Mouse (Mus musculus): ENCODE measurements around the gene Rab13. TPM values are rescaled to one million over a fixed set of nuclear protein-coding genes. Genes with fewer than 3 reads are reported as not detected.
"Not testable (repeated sequence)": the region's sequence is repeated elsewhere in the genome, so short reads cannot be mapped to it uniquely, and the experiment has no call there.

Gene Rab13
- polyA plus RNA-seq, 1 experiment from 2014 or later, result 41.5 TPM

- Histone ChIP-seq H3K4me1 (replicated peaks; ENCODE audit: control insufficient read depth, insufficient read depth, low read length) (peaks cover 7% of the 10 kb centered on the region), H3K27ac (ENCODE audit: low read length) (peak within 1 kb of the TSS; percentile 43), H3K4me3 (ENCODE audit: low read length) (peak within 1 kb of the TSS; percentile 48), H3K36me3 (ENCODE audit: control insufficient read depth, insufficient read depth, low read length) (no peaks in the 10 kb centered on the region), H3K9ac (ENCODE audit: low read length) (peak within 1 kb of the TSS; percentile 57), H3K27me3 (ENCODE audit: control insufficient read depth, insufficient read depth, low read depth, low read length) (no peaks in the 10 kb centered on the region), H3K9me3 (ENCODE audit: control insufficient read depth, low read length) (no peaks in the 10 kb centered on the region), H3K4me2 (ENCODE audit: low read depth, low read length) (peak within 1 kb of the TSS; percentile 72)
- WGBS, result 5% methylated on average over 19 of the region's 19 CpGs
- peak; percentile 63 for ATAC-seq (ENCODE audit: low read depth)
Observed at GRCm38 (mm10) chr3:90242984-90243775, 29.7 kb downstream of the Rab13 start, which contains the start of gene Creb3l4. TSS of gene Creb3l4 (minus strand) at chr3:90243512.

GRCm38 (mm10) chr3:90245406-90245805 is 31.9 kb downstream of the Rab13 start:
- 59% methylated on average over 2 of the region's 2 CpGs for WGBS
- Histone ChIP-seq H3K4me3 (ENCODE audit: low read length) (no peak overlapping the region), H3K9ac (ENCODE audit: low read length) (no peak overlapping the region), H3K4me2 (ENCODE audit: low read depth, low read length) (no peak overlapping the region), H3K4me1 (replicated peaks; ENCODE audit: control insufficient read depth, insufficient read depth, low read length) (peaks cover 12% of the 10 kb centered on the region), H3K27ac (ENCODE audit: low read length) (no peak overlapping the region), H3K36me3 (ENCODE audit: control insufficient read depth, insufficient read depth, low read length) (no peaks in the 10 kb centered on the region), H3K27me3 (ENCODE audit: control insufficient read depth, insufficient read depth, low read depth, low read length) (no peaks in the 10 kb centered on the region), H3K9me3 (ENCODE audit: control insufficient read depth, low read length) (no peaks in the 10 kb centered on the region)
- ATAC-seq (ENCODE audit: low read depth), result no peak

- peak overlapping the region; percentile 87 for H3K4me3 ChIP-seq (ENCODE audit: low read length)
- H3K4me2 ChIP-seq (ENCODE audit: low read depth, low read length), result peak overlapping the region; percentile 72
- H3K27ac ChIP-seq (ENCODE audit: low read length), result peak overlapping the region; percentile 97
- peaks cover 10% of the 10 kb centered on the region for H3K36me3 ChIP-seq (ENCODE audit: control insufficient read depth, insufficient read depth, low read length)
- H3K9ac ChIP-seq (ENCODE audit: low read length), result peak overlapping the region; percentile 76
- H3K27me3 ChIP-seq (ENCODE audit: control insufficient read depth, insufficient read depth, low read depth, low read length), result no peaks in the 10 kb centered on the region
- no peak for ATAC-seq (ENCODE audit: low read depth)
- under 1% methylated on average over 3 of the region's 3 CpGs for WGBS
- no peaks in the 10 kb centered on the region for H3K9me3 ChIP-seq (ENCODE audit: control insufficient read depth, low read length)
- H3K4me1 ChIP-seq (replicated peaks; ENCODE audit: control insufficient read depth, insufficient read depth, low read length), result peaks cover 12% of the 10 kb centered on the region
Observed at GRCm38 (mm10) chr3:90247630-90247959, 34.1 kb downstream of the Rab13 start.

- H3K4me3 ChIP-seq (ENCODE audit: low read length), result peak within 1 kb of the TSS; percentile 87
- no peaks in the 10 kb centered on the region for H3K27me3 ChIP-seq (ENCODE audit: control insufficient read depth, insufficient read depth, low read depth, low read length)
- H3K36me3 ChIP-seq (ENCODE audit: control insufficient read depth, insufficient read depth, low read length), result peaks cover 10% of the 10 kb centered on the region
- peak; percentile 96 for ATAC-seq (ENCODE audit: low read depth)
- H3K9me3 ChIP-seq (ENCODE audit: control insufficient read depth, low read length), result no peaks in the 10 kb centered on the region
- H3K4me1 ChIP-seq (replicated peaks; ENCODE audit: control insufficient read depth, insufficient read depth, low read length), result peaks cover 9% of the 10 kb centered on the region
- peak within 1 kb of the TSS; percentile 80 for H3K4me2 ChIP-seq (ENCODE audit: low read depth, low read length)
- WGBS, result 0% methylated on average over 44 of the region's 44 CpGs
- H3K9ac ChIP-seq (ENCODE audit: low read length), result peak within 1 kb of the TSS; percentile 90
- peak within 1 kb of the TSS; percentile 97 for H3K27ac ChIP-seq (ENCODE audit: low read length)
Observed at GRCm38 (mm10) chr3:90247960-90248745, 34.7 kb downstream of the Rab13 start, which contains the start of gene Slc39a1. TSS of gene Slc39a1 (plus strand) at chr3:90248172.

GRCm38 (mm10) chr3:90248746-90249100 is 35.2 kb downstream of the Rab13 start:
- ATAC-seq (ENCODE audit: low read depth), result no peak; the same call in 1 of the 2 replicates

GRCm38 (mm10) chr3:90250791-90251190 is 37.3 kb downstream of the Rab13 start:
- Histone ChIP-seq H3K4me3 (ENCODE audit: low read length) (no peak overlapping the region), H3K4me1 (replicated peaks; ENCODE audit: control insufficient read depth, insufficient read depth, low read length) (peaks cover 16% of the 10 kb centered on the region), H3K27ac (ENCODE audit: low read length) (no peak overlapping the region), H3K36me3 (ENCODE audit: control insufficient read depth, insufficient read depth, low read length) (peaks cover 10% of the 10 kb centered on the region), H3K9ac (ENCODE audit: low read length) (no peak overlapping the region), H3K9me3 (ENCODE audit: control insufficient read depth, low read length) (no peaks in the 10 kb centered on the region), H3K4me2 (ENCODE audit: low read depth, low read length) (no peak overlapping the region), H3K27me3 (ENCODE audit: control insufficient read depth, insufficient read depth, low read depth, low read length) (no peaks in the 10 kb centered on the region)
- whole genome bisulfite sequencing, result 73% methylated on average over 6 of the region's 6 CpGs
- no peak for ATAC-seq (ENCODE audit: low read depth)

More at GRCm38 (mm10) chr3:90248746-90249100, 35.2 kb downstream of the Rab13 start:
- Histone ChIP-seq H3K36me3 (ENCODE audit: control insufficient read depth, insufficient read depth, low read length) (peaks cover 10% of the 10 kb centered on the region), H3K4me1 (replicated peaks; ENCODE audit: control insufficient read depth, insufficient read depth, low read length) (peaks cover 9% of the 10 kb centered on the region), H3K27me3 (ENCODE audit: control insufficient read depth, insufficient read depth, low read depth, low read length) (no peaks in the 10 kb centered on the region), H3K4me2 (ENCODE audit: low read depth, low read length) (peak overlapping the region; percentile 80), H3K4me3 (ENCODE audit: low read length) (peak overlapping the region; percentile 87), H3K9me3 (ENCODE audit: control insufficient read depth, low read length) (no peaks in the 10 kb centered on the region), H3K9ac (ENCODE audit: low read length) (peak overlapping the region; percentile 90), H3K27ac (ENCODE audit: low read length) (peak overlapping the region; percentile 97)
- whole genome bisulfite sequencing, result 0% methylated on average over 10 of the region's 10 CpGs

- not testable (repeated sequence) for H3K9me3 ChIP-seq (ENCODE audit: control insufficient read depth, low read length); H3K27ac ChIP-seq (ENCODE audit: low read length); H3K27me3 ChIP-seq (ENCODE audit: control insufficient read depth, insufficient read depth, low read depth, low read length); H3K4me2 ChIP-seq (ENCODE audit: low read depth, low read length); ATAC-seq (ENCODE audit: low read depth); H3K36me3 ChIP-seq (ENCODE audit: control insufficient read depth, insufficient read depth, low read length); H3K4me3 ChIP-seq (ENCODE audit: low read length); H3K9ac ChIP-seq (ENCODE audit: low read length)
- peaks cover 21% of the 10 kb centered on the region for H3K4me1 ChIP-seq (replicated peaks; ENCODE audit: control insufficient read depth, insufficient read depth, low read length)
- 94% methylated on average over 10 of the region's 12 CpGs for WGBS
Observed at GRCm38 (mm10) chr3:90251731-90252226, 38.3 kb downstream of the Rab13 start.

- Histone ChIP-seq H3K36me3 (ENCODE audit: control insufficient read depth, insufficient read depth, low read length) (peaks cover 14% of the 10 kb centered on the region), H3K4me1 (replicated peaks; ENCODE audit: control insufficient read depth, insufficient read depth, low read length) (peaks cover 18% of the 10 kb centered on the region)
- not testable (repeated sequence) for H3K9me3 ChIP-seq (ENCODE audit: control insufficient read depth, low read length); H3K27me3 ChIP-seq (ENCODE audit: control insufficient read depth, insufficient read depth, low read depth, low read length); ATAC-seq (ENCODE audit: low read depth); H3K9ac ChIP-seq (ENCODE audit: low read length); H3K4me3 ChIP-seq (ENCODE audit: low read length); H3K27ac ChIP-seq (ENCODE audit: low read length); H3K4me2 ChIP-seq (ENCODE audit: low read depth, low read length)
- 88% methylated on average over 2 of the region's 2 CpGs for WGBS
Observed at GRCm38 (mm10) chr3:90252659-90253058, 39.2 kb downstream of the Rab13 start.

- not testable (repeated sequence) for H3K27me3 ChIP-seq (ENCODE audit: control insufficient read depth, insufficient read depth, low read depth, low read length); H3K9me3 ChIP-seq (ENCODE audit: control insufficient read depth, low read length); ATAC-seq (ENCODE audit: low read depth); H3K4me3 ChIP-seq (ENCODE audit: low read length); H3K9ac ChIP-seq (ENCODE audit: low read length); H3K27ac ChIP-seq (ENCODE audit: low read length); H3K4me2 ChIP-seq (ENCODE audit: low read depth, low read length)
- 80% methylated on average over 1 of the region's 1 CpGs for WGBS
- H3K36me3 ChIP-seq (ENCODE audit: control insufficient read depth, insufficient read depth, low read length), result peaks cover 14% of the 10 kb centered on the region
- peaks cover 18% of the 10 kb centered on the region for H3K4me1 ChIP-seq (replicated peaks; ENCODE audit: control insufficient read depth, insufficient read depth, low read length)
Observed at GRCm38 (mm10) chr3:90253174-90253573, 39.7 kb downstream of the Rab13 start.
